Mouse (Mus musculus) left cerebral cortex, adult 9 months (tissue): ENCODE measurements around the gene Camk1g.

Source experiments
- DNase-seq, 2 experiments: peaks; one replicate each; pipeline ENCODE4 v3.0.0; 2022; ENCODE audit warnings: low spot score in 2 of 2

The Camk1g gene

DNA sequence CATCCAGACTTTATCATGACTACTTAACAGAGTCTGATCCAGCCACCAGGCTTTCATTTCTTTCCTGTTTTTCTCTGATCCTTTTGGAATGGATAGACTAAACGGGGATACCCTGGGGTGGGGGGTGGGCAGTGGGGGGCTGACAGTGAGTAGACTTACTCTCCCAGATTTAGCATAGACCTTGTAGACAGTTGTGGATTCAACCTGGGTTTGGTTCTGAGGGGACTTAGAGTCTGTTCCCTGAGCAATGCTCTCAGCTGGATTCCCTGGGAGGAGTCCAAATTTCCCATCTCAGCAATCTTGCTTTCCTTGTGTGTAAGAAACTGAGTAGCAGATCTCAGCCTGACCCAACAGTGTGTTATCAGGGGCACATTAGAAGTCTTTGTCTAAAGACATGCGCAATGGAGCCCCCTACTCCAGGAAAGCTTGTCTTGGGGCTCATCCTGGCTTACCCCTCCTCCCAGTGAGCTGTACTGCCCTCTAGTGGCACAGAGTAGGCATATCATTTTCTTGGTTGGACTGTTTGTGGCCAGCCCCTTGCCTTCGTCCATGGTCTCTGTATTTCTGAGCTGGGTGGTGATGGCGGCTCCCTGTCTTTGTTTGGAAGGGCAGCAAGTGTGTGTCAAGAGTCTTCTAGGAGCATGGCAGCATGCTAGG, 6.5 kb upstream of the Camk1g start:
- DNase-seq: no peak

DNA sequence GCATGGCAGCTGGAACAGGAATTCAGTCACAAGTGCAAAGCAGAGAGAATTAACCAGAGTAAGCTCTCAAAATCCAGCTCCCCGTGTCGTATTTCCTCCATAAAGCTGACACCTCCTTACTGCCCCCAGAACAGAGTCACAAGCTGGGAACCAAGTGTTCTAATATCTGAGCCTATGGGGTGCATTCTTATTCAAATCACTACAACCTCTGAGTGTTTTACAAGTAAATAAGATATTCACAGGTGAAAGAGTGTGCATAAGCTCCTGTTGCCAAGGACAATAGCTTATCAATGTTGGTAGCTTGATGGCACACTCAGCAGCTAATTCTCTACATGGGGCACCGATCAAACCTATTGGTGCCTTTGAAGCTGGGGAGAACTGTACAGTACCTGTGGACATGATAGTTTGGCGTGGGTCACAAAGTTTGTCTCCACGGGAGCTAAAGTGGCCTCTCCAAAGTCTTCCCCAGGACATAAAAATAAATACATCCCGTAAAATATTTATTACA, 3.9 kb upstream of the Camk1g start:
- no peak for DNase-seq

DNA sequence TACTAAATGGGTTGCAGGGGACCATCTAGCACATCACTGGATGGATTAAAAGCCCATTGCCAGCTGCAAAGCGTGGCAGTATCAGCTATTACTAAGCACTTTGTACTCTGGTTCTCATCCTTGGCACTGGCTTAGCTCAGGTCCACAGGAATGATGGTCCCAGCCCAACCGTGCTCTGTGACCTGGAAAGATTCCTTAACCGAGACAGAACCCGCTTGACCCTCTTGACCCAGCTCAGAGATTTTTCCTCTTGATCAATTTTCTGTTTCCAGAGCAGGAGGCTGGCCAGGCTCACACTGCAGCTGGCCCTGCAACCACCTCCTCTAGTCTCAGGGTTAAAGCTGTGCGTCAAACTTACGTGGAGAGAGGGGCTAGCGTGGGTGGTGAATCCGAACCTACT, 1.0 kb downstream of the Camk1g start:
- no peak for DNase-seq

DNA sequence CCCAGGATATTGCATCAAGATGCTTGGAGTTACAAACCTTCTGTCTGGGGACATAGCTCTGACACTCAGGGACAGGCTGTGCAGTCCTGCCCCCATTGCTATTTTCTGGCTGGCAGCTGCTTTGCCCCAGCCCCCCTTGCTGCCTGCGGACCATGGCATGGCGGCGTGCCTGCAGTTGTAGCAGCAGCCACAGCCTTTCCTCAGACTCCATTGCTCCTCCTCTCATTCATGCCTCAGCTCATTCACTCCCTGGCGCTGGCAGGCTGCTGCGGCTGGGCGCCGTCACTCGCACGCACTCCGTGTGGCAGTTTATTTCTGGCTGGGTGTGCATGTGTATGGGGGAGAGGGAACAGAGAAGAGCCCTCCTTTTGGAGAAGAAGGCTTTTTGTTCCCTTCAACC, 2.0 kb downstream of the Camk1g start:
- peak in 1 of 2 experiments; percentile 75 for DNase-seq

DNA sequence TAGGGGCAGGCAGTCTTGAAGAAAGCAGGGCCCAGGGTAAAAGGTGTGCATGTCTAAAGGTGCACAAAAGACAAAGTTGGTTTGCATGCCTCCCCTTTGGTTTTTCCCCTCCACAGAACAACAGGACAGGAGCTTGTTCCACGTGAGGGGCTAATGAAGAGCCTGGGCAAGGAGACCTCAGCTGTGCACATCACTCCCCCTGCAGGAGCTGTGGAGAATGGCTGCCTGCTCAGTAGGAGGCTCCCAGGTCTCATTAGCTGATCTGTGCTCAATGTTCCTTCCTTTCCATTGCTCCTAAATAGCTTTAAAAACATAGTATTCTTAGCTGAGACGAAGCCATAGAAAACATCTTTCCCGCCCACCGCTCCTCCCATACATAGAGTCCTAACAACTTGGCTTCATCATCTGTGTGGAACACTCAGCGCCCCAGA, 6.3 kb downstream of the Camk1g start:
- peak in 1 of 2 experiments; percentile 73 for DNase-seq

DNA sequence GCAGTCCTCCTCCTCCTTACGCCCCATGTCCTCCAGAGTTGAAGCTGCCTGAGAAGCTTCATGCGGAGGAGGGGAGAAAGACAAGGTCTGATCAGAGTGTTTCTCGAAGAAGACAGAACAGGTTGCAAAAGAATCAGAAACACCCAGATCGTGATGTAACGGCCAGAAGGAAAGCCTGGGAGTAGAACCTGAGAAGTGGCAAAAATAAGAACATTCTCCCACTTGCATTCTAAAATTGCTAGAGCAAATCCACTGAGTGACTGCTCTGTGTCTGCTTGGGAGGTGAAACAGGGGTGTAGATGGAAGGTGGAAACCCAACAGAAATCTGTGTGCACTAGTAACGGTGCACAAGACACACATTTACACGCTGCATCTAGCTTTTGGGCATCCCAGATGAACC, 8.0 kb downstream of the Camk1g start:
- DNase-seq: no peak

DNA sequence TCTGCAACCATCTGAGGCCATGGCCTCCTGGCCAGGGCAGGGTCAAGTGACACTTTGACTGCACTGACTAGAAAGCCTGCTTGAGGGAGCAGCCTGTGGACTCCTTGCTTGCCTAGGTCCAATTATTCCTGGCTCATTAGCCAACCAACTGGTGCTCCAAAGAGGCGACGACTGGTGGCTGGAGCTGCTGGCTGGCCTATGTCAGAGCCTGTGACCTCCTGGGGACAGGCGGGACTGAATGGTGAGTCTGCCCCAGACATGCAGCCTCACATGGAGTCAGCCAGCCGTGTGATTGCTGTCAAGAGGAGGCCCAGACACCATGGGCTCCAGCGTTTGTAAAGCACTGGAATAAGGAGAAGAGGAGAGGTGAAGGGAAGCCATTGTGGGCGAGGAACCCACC, 8.9 kb downstream of the Camk1g start:
- DNase-seq: no peak

DNA sequence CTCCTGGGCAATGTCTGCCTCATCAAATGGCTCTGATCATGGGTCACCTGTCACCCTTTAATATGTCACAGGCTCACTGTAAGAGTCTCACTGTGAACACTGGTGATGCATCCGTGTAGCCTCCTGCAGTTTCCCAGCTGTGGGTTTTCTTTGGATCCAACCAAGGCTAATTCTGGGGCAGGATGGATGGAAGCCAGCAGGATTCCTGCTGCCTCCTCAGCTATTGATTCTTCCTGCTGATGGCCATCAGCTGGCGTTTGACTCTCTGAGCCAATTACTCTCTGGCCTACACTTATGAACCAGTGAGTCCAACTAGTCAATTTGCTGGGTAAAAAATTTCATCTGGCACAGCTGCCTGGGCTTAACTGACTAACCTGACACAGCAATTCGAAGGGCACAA, 10.9 kb downstream of the Camk1g start:
- no peak for DNase-seq

DNA sequence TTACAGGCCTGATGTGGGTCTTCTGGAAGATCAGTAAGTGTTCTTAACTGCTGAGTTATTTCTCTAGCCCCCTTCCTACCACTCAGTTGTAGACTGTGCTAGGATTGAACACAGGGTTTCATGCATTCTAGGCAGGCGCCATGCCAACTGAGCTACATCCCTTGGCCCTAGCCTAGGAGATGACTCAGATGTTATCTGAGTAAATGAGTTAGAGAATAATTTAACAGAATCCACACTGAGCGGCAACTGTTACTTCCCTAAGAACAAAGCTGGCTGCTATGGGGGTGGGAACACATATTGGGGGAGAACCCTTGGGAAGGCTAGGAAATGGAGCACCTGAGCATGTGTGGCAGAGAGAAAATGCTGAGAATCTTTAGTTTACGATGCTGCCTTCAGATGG, 18.5 kb downstream of the Camk1g start:
- peak in 1 of 2 experiments; percentile 71 for DNase-seq

DNA sequence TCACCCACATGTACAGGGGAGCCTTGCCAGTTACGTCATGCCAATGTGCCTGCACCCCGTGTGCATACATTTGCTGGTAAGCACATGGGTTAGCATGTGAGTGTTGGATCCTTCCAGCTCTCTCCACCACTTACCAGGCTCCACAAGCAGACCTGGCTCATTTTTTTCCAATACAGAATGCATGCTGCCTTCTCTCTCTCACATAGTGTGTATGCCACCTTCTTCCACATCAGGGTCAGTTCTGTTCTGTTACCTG, 19.6 kb downstream of the Camk1g start:
- peak; percentile 69 to 87 for DNase-seq

DNA sequence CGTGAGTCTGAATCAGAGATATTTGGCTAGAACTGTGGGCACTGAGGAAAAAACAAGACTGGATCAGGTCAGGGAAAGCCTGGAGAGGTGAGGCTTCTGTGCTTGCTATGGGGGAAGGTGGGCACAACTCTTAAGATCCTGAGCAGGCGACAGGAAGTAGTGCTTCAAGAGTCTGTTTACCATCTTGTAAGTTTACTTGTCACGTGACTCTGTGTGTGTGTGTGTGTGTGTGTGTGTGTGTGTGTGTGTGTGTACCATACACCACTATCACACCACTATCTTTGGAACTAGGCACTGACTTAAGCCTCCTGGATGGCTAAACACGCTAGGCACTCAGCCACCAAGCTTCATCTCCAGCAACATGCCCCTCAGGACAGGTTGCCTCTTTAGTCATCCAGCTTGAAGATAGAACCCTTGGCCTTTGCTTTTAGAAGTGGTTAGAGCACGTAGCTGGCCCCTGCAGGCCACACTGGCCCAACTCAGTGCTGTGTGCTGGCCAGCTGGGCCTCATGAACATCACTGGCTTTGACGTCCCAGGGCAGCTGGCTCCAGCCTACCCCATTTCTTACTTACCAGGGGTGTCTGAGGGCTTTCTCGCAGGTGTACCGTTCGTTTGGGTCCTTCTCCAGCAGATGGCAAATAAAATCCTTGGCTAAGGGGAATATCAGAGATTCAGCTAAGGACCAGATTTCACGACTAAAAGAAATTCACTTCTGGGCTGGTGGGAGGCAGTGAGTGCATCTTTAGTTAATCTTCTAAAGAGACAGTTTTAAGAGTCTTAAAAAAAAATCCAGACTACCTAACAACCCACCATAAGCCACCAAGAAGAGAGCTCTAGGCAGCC, 20.2 kb downstream of the Camk1g start:
- DNase-seq: no peak

DNA sequence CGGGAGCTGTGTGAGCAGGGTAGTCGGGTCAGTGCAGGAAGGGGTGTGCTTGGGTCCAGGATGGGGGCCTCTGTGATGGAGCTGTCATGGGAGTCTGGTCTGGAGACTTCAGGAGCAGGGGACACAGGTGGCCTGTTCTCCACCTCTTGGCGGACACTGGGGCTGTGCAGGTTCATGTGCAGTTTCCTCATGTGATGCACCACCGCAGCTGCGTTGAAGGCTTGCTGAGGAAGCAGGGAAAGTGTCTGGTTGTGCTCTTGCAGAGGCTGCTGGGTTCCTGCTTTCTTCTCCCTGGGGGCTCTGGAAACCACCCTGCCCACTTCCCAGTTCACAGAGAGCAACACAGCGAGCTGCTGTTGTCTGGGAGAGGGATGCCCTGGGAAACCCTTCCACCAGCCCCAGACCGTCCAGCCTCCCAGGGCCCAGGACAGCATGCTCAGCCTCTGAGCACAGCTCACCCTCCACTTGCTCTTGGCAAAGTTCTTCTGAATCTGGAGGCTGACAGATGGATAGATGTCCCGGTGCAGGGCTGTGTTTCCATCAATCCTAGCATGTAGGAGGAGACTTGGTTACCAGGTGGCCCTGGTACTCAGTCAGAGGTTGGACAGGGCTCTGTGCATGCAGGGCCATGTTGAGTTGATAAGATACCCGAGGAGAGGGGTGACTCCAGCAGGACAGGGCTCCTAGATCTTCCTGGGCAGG, 21.7 kb downstream of the Camk1g start:
- no peak for DNase-seq

DNA sequence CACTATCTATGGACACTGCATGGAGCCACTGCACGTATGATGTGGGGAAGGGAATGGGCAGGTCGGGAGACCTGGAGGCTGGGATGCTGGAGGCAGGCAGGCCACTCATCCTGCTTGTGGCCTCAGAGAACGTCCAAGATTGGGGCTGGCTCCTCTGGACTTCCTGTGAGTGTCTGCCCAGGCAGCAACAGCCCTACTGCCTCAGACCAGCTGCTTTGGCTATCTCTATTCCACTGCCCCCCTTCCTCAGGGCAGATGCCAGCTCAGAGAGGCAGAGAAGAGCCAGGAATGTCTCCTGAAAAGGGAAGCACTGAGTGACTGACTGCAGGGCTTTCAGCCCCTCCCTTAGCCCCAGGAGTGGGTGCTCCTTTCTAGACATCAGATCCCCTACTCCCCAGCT, 23.2 kb downstream of the Camk1g start:
- DNase-seq: no peak

DNA sequence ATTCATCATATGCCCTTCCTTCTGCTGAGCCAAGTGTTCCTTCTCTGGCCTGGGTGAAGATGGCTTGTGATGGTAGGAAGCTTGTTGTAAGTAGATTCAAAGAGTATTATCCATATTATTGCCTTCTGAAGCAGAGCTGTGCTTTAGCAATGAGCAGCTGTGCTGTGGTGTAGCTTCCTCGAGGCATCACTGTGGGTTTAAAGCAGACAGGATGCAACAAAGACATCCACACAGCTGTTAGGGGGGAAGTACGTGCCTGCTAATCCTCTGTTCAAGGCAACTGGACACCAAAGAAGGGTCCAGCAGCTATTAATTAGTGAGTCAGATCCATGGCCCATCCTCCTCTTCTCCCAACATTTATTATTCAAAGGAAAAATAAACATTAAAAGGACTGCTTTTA, 25.1 kb downstream of the Camk1g start:
- no peak for DNase-seq

DNA sequence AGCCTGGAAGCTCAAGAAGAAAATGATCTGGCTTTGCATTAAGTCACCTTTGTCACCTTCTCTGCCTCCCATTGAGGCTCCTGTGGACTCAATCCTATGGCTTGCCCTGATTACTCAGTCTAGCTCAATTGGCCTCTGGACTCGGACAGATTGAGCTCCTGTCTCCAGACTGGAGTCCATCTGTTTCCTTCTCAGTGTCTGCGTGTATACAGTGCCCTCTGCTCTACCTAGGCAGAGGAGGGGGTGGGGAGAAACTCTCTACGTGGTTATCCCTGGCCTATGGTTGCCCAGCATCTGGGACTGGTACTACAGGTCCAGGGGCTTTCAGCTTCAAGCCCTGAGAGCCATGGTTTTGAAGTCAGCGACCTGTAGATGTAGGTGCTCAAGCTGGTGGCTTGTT, 26.2 kb downstream of the Camk1g start:
- no peak for DNase-seq

DNA sequence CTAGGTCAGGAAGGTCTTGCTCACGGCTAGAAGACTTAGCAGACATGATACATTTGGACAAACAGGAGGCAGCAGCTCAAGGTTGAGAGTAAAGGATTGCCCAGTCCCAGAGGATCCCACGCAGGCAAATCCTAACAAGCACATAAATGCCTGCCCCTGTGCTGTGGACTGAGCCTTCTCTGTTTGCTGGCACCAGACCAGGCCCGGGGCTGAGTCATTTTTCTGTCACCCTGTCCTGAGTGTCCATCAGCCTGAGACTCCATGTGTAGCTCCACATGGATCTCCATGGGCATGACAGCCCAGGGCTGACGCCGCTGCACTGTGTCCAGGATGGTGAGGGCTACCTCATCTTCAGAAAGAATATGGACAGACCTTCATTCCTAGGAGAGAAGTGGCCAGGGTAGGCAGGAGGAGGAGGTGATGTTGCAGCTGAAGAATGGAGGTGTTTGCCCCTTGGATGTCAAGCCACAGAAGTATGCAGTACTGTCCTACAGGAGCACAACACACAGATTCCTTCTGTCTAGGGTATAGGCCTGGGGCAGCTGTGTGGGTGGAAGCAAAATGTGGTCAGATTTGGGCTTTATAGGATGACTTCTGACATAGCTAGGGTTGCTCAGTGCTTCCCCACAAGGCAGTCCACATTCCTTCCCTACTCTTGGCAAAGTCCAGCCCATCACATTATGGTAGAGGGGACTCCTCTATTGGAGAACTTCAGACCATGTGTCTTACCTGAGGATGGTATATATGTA, 27.7 kb downstream of the Camk1g start:
- DNase-seq: no peak

DNA sequence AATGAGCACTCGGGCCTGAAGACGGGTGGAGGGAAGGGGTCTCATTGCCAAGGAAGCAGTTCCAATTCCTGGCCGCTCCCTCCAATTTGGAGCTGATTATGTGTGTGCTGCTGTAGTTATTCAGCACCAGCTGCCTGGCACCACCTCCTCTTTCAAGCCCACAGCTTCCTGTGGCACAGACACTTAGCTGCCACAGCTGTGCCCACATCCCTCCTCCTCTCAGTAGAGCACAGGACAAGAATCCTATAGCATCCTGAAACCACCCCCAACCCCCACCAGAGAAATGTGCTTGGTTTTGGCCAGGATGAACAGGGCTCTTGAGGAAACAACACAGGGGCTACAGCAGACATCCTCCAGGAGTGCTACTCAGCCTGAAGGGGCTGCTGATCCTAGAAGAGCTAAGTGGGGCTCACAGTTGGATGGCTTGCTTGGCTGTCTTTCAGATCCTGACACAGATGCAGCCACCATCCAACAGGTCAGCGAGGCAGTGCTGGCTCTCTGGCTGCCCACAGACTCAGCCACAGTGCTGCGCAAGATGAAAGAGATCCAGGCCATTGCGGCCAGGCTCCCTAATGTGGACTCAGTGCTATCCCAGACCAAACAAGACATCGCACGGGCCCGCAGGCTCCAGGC, 31.6 kb downstream of the Camk1g start:
- DNase-seq: peak in 1 of 2 experiments; percentile 77

DNA sequence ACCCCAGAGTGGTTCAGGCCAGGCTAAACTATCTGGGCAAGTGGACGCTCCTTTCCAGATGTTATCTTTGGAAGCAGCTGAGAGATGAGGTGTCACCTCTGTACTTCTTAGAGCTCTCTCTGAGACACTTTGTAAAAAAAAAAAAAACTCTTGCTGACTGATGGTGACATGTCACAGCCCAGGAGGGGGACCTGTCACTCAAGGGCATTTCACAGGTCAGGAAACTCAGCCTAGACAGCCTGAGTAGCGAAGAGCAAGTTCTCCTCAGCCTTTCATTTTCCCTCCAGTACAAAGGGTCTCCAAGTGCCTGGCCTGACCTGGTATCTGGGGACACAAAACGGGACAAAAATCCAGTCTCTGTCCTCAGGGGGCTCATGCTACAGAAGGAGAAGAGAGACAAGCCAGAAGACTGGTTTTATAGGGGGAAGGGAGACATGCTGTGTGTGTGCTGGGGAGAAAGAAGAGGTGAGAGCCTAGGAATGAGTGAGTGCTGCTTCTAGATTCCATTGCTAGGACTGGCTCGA, 32.2 kb downstream of the Camk1g start:
- no peak for DNase-seq

DNA sequence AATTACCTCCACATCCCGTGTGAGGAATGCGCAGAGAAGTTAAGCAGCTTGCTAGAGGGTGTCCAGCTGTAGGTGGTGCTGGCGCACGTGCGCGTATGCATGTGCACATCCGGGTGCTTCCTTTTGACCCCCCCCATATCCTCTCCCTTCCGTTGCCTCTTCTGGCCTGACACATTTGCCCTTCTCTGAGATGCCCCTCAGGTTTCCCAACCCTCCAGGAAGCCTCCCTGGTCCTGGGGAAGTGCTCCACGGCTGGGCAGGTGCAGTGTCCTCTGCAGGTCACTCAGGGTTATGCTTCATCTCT, 33.1 kb downstream of the Camk1g start:
- no peak for DNase-seq

DNA sequence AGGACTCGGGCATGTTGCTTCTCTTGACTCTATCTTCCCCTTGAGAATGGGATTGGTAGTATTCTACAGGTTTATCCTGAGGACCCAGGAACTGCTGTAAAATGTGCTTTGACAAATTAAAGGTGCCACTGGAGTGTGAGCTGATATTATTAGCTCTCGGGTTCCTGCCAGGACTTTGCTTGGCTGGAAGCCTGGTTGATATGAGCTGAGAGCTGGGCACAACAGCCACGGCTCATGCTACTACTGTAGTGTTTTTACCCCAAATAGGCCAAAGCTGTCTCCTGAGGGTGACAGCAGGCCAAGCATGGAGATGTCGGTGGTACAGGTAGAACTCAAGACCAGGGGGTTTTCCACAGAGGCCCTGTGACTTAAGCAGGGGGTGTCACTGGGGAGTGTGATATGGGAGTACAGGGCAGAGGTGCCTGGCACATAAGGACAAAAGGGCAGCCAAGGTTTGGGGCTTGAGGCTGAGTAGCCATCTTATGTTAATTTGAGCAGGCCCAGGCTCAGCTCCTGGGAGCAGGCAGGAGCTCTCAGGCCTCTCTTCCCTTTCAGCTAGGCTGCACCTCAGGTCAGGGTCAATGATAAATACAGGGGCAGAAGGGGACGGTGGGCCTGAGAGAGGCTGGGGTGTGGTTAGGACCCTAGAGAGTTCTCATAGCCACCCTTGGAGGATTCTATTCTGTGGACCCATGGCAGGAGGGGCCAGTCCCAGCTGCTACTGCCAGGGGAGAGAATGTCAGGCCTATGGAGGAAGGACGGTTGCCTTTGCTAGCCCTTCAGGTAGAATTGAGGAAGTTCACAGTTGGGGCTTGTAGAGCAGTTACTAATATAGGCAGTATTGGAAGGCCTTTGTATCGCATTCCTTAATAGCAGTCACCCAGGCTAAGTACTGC, 33.7 kb downstream of the Camk1g start:
- no peak for DNase-seq

DNA sequence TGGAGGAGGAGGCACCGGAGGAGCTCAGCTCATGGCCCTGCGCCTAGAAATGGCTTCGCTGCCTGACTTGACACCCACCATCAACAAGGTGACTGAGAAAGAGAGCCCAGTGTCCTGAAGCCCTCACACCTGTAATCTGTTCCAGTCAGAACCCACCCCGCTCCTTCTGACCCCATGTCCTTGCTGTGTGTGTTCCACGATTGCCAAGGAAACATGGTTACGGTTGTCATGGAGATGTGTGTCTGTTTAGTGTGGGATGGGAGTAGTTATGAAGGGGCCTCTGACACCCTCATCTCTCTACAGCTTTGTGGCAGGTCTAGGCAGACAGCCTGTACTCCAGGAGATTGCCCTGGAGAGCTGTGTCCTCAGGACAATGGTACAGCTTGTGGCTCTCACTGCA, 35.6 kb downstream of the Camk1g start:
- no peak for DNase-seq
